Mouse (Mus musculus): Measurements from ENCODE around the gene Dda1.

GRCm38 (mm10) chr8:71477196-71477845 is 8.3 kb downstream of the Dda1 start:
- TF ChIP-seq GATA1 (IDR thresholded peaks at IDR 0.05; ENCODE audit: low read length) (no peak), TAL1 (IDR thresholded peaks at IDR 0.05; ENCODE audit: low read length) (no peak)

Measured in erythroblast, embryonic 14.5 days (primary cell).